Mouse (Mus musculus) lung, postnatal 14 days (tissue): ENCODE results near the gene Timmdc1.

Experiments used
- DNase-seq: peaks from one replicate; pipeline ENCODE4 v3.0.0; 2021

The Timmdc1 gene

DNA sequence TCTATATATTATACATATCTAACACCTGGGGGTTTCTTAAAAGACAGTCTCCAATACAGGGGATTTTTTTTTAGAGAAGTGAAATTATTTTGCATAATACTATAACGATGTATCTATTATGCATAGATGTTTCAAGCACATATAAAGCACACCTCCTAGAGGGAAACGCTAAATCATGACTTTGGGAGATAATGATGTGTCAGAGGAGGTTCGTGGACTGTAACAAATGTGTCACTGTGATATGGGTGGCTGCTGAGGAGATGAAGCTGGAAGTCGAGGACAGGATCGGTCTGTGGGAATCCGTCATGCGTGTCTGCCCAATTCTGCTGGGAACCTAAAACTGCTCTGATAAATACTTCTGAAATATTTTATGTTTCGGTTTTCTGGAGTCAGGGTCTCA is 60.7 kb downstream of the Timmdc1 start:
- DNase-seq: no peak

DNA sequence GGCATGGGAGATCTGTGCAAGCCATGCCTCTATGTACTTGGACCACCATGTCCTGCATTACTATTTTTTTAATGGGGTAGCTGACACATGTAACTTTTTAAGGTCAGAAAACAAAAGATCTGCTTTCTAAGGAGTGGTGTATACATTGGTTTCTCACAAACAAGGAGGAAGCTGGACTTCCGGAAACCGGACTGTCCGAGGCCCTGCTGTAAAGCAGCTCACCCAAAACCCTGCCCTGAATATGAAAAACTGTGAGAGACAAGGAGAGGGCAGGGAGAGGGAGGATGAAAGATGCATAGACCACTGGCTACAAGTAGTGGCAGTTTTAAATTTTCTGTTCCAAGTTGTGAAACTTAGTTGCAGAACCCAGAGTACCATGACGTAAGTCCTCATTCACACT is 62.5 kb downstream of the Timmdc1 start:
- DNase-seq: no peak

DNA sequence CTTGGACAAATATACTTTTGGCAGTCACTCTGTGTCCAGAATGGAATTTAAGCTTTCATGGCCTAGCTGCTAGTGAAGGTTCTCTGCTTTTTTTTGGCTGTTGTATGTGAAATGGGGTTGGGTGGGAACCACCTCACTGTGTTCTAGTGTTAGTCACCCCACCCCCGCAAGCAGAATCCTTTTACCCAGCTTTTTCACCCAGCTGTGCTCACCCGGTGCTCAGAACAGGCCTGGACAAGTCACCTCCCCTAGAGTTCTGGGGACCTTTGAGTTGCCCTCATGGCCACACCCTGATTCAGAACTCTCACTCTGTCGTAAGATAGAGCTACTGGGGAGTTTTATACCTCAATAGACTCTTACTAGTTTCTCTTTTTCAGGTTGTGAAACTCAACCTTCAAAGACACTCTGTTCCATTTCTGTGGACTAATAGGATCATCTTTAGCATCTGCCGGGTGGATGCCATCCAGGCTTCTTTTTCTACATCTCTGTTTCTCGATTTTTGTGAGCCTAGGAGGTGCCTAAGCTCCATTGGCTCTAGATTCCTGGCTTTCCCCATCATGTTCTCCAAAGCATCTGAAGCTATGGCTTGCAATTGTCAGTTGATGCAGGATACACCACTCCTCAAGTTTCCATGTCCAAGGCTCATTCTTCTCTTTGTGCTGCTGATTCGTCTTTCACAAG is 63.7 kb downstream of the Timmdc1 start:
- no peak for DNase-seq

DNA sequence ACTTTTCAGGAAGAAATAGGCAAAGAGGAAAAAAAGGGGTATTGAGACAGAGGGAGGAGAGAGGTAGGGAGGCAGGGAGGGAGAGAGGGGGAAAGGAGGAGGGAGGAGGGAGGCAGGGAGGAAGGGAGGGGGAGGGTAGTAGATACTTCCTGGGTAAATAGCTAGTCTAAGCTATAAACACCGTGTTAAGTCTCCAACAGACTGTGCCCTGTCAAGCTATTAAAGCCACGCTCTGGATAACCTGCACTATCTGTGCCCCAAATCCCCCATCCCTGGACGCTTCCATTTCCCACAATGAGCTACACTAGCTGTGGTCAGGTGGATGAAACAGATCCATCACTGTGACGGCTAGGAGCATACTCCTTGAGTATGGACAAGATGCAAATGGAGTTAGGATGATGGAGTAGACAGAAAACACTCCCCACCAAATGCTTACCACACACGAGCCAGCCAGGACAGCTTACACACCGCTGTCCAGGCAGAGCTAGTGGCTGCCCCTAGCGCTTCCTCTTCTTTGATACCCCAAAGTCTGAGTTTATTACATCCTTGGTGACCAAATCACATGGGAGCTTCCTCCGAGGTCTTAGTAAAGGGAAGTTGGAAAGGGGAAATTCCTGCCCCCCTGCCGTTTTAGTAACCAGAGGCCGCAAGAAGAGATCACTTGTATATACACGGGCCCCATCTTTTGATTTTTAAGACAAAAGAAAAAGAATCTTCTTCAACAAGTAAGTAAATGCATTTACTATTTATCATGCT is 65.5 kb downstream of the Timmdc1 start:
- no peak for DNase-seq

DNA sequence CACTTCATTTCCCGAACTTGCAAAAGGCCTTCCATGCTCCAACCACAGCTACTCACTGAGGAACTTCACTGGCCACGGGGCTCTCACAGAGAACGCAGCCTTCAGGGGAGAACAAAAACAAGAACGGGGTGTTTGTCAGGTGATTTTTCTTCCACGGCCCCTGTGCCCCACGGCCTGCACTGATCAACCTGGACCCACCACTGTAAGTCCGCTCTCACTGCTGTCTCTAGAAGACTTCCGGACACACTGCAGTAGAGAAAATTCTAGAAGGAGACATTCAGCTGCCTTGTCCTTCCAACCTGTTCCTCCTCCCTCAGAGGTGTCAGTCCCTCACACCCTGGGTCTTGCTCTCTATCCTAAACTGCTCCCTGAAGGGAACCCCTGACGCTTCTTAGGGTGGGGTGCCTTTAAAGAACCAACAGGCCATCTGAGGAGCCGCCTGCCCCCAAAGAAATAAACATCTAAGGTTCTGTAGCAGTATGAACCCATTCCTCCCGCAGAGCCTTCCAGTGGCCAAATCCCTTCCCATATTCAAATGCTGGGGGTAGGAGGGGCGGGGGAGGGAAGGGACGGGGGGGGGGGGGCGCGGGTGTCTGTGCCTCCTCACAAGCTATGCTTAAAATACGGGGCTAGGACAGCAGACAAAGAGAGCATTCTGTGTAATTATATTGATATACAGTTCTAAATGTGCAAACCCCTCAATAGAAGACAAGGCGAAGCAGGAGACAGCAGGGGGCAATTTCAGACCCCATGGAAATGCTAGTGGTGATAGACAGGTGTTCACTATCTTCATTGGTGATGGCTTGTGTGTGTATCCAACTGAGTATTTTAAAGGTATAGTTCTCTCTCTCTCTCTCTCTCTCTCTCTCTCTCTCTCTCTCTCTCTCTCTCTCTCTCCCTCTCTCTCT is 66.7 kb downstream of the Timmdc1 start, which contains the start of gene Cd80:
Gene Cd80, plus strand, starts transcription at position 51 of the 908 bp plus-strand sequence.
- DNase-seq: no peak

DNA sequence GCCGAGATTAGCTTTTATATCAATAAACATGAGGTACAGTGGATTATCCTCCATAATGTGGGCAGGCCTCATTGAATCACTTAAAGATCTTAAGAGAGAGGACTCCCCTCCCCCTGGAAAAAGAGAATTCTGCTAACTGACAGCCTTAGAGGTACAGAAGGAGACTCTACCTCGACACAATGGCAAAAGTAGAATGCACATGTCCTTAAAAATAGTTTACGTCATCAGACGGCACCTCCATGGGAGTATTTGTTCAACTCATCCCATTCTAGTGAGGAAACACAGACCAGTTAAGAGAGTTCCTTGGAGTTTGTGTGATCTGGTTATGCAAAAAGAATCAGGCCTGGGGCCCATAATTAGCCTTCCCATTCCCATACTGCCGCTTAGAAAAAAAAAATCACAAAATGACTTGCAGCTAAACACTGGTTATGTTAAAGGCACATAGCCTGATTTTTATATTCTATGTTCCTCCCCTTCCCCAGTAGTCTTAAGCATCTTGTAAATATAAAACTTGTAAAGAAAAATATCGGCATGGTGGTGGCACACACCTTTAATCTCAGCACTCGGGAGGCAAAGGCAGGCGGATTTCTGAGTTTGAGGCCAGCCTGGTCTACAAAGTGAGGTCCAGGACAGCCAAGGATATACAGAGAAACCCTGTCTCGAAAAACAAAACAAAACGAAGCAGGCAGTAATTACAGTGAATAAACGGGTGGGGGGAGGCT is 67.8 kb downstream of the Timmdc1 start:
- no peak for DNase-seq

DNA sequence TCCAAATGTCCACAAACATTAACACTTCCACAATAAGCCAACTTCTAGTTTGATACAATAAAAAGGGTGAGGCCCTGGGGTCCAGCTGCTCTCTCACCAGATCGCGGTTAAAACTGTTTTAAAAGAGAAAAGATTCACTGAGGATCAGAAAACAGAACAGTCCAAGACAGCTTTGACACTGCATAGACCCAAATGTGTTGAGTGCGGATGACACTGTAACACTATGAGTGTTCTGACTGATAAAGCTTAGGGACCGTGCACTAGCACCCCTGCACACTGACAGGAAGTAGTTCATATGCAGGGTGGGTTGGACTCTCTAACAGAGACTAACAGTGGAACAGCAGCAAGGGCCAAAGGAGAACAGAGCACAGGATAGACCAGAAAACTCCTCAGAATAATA is 68.5 kb downstream of the Timmdc1 start:
- DNase-seq: no peak

DNA sequence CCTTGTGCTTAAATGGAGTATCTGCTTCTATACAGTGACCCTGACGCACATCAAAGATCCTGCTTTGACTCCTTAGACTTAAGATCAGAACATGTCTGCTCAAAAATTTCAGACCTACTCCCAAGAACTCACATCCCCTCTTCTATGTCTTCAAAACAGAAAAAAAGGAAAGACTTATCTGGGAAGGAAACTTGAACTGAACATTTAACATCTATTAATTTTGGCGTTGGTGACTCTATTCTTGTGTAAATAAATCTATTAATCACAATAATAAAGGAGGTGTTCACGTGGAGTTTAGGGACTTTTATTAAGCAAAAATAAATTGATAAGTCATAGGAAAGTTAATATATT is 69.3 kb downstream of the Timmdc1 start:
- no peak for DNase-seq

DNA sequence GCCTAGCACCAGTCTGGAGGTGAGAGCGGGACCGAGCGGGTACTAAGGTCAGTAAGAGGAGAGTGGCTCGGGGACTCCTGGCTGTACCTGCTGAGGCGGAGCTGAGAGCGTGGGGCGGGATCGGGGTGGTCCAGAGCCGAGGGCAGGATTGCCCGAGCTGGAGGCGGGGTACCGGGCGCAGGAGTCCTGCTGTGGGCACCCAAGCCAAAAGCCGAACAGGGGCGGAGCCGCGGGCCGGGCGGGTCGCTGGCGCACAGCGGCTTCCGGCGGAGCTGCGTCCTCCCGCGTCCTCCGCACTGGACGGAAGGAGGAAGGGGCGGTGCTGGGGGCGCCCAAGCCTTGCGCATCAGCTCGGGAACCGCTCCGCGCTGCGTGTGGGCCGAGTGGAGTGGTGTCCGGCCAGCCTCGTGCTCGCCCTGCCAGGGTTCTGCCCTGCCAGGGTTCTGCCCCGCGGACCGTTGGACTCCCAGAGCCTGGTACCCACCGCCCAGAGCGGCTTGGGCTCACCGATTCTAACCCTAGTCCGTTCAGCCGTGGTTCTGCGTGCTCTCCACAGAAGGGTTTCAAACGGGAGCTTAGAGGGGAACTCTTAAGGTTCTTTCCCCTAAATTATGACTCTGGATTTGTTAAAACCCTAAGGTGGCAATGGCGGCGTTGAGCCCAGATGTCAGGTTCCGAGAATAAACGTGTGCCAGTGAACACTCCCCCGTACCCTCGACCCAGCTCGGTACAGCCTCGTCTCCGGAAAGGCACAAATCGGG is 69.8 kb downstream of the Timmdc1 start, which contains the start of gene Adprh:
Gene Adprh, minus strand, starts transcription at position 262 of the 761 bp plus-strand sequence.
- DNase-seq: peak; percentile 94

DNA sequence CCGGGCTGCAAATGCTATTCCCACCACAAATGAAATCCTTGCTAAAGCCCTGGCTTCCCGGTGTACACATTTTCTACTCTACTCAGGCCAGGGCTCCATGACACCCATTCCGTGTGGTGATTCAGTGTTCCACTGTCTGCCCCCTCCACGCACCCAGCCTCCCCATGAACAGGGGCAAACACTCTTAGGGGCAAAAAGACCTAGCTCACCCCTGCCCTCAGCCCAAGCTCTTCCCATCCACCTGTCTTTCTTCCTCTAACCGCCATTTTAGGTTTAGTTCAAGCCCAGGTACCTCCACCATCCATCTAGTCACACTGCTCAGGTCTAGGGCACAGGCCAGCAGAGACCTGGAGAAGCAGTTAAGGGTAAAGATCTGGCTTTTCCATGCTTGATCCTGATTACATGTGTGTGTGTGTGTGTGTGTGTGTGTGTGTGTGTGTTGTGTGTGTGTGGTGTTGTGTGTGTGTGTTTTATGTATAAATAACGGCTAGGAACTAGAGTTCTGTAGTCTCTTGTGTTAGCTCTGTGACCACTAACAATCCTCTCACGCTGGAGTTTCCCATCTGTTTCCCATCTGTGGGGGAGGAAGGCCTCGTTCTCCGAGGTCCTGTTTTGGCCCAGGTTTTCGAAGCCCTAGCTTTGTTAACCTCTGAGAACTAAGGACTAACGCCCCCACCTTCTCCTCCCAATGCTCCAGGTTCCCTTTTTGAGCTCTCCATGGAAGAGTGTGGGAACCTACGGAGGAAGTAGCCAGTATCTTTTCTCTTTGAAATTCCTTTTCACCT is 70.8 kb downstream of the Timmdc1 start:
- DNase-seq: peak; percentile 3

DNA sequence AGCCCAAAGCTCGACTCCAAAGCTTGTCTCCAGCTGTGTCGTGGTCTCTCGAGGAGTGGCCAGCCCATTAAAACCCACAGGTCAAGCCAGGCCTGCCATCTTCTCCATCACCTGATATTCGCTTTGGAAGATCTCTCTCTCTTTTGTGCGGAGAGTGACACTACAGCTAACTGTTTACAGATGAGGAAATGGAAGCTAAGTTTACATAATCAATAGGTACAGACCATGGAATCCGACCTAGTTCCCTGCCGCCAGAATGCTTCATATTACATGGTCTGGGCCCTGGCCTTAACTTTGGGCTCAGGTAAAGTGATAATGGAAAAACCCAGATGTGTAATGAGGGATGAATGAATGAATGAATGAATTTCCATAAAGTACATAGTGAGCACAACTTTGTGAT is 71.8 kb downstream of the Timmdc1 start:
- no peak for DNase-seq

DNA sequence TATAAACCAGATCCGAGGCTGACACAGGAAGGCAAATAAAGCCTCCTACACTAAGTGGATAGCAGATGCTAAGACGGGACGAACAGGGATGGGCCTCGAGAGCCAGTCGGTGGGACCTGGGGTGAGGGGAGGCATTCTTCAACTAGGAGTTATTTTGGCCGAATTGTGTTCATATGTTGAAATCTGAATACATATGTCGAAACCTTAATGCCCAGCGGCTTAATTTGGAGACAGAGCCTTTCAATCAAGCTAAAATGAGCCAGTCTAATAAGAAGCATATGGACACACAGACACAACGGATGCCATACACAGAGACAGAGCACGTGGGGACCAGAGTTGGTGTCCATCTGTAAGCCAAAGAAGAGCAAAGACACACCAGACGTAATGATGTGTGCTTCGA is 74.0 kb downstream of the Timmdc1 start:
- no peak for DNase-seq
